Mouse (Mus musculus) inflammation-experienced regulatory T-cells, adult 6 months (primary cell): ENCODE results near the gene Srxn1. TPM values are rescaled to one million over a fixed set of nuclear protein-coding genes. Genes with fewer than 3 reads are reported as not detected.

Experiments
- ATAC-seq: one replicate; pipeline ENCODE4 v1.8.0; 2017
- polyA plus RNA-seq, 3 experiments: library from polyadenylated mRNA; unstranded; fragments of 100-300 nt; shearing (Covaris generic); gene quantifications; one replicate each; pipeline ENCODE4 v1.2.1; 2017

Srxn1 gene
- polyA plus RNA-seq, 3 experiments from 2014 or later = 2.5 to 8.0 (median 3.3) TPM

GRCm38 (mm10) chr2:152090486-152090885 lies 14.8 kb upstream of the Srxn1 start:
- ATAC-seq = no peak

- ATAC-seq = no peak
Measured at GRCm38 (mm10) chr2:152091342-152092056, 13.8 kb upstream of the Srxn1 start.

- ATAC-seq = no peak
Measured at GRCm38 (mm10) chr2:152092927-152093326, 12.4 kb upstream of the Srxn1 start.

- no peak for ATAC-seq
Measured at GRCm38 (mm10) chr2:152093356-152093792, 11.9 kb upstream of the Srxn1 start.

- no peak for ATAC-seq
Measured at GRCm38 (mm10) chr2:152094856-152095545, 10.3 kb upstream of the Srxn1 start.

- ATAC-seq = no peak
Measured at GRCm38 (mm10) chr2:152096922-152097321, 8.4 kb upstream of the Srxn1 start.

- ATAC-seq = no peak
Measured at GRCm38 (mm10) chr2:152097916-152098315, 7.4 kb upstream of the Srxn1 start.

- ATAC-seq = no peak
Measured at GRCm38 (mm10) chr2:152099538-152099937, 5.8 kb upstream of the Srxn1 start.

- ATAC-seq = peak; percentile 10
Measured at GRCm38 (mm10) chr2:152101761-152102160, 3.6 kb upstream of the Srxn1 start.

GRCm38 (mm10) chr2:152102369-152102768 lies 2.9 kb upstream of the Srxn1 start:
- ATAC-seq = no peak

- ATAC-seq = peak; percentile 15
Measured at GRCm38 (mm10) chr2:152104711-152105317, 502 bp upstream of the Srxn1 start.

- no peak for ATAC-seq
Measured at GRCm38 (mm10) chr2:152106225-152106595, 894 bp downstream of the Srxn1 start.

GRCm38 (mm10) chr2:152106597-152106996 lies 1.3 kb downstream of the Srxn1 start:
- no peak for ATAC-seq

- ATAC-seq = no peak
Measured at GRCm38 (mm10) chr2:152108702-152109101, 3.4 kb downstream of the Srxn1 start.

GRCm38 (mm10) chr2:152109386-152109785 lies 4.1 kb downstream of the Srxn1 start:
- ATAC-seq = no peak

- ATAC-seq = no peak
Measured at GRCm38 (mm10) chr2:152111311-152111710, 6.0 kb downstream of the Srxn1 start.

- ATAC-seq = peak; percentile 82
Measured at GRCm38 (mm10) chr2:152111920-152112319, 6.6 kb downstream of the Srxn1 start.

GRCm38 (mm10) chr2:152112490-152112889 lies 7.2 kb downstream of the Srxn1 start:
- ATAC-seq = no peak

GRCm38 (mm10) chr2:152112970-152113369 lies 7.7 kb downstream of the Srxn1 start:
- no peak for ATAC-seq

- ATAC-seq = no peak
Measured at GRCm38 (mm10) chr2:152114057-152114975, 9.0 kb downstream of the Srxn1 start.

GRCm38 (mm10) chr2:152117694-152118093 lies 12.4 kb downstream of the Srxn1 start:
- ATAC-seq = no peak

GRCm38 (mm10) chr2:152119228-152119865 lies 14.0 kb downstream of the Srxn1 start:
- ATAC-seq = no peak
